Mouse (Mus musculus): ENCODE measurements around the gene Pde4d. TPM values are rescaled to one million over a fixed set of nuclear protein-coding genes. Genes with fewer than 3 reads are reported as not detected.

Pde4d gene
- polyA plus RNA-seq, 1 experiment from 2014 or later: 32.1 TPM

GRCm38 (mm10) chr13:109951466-109951865, 1501.7 kb downstream of the Pde4d start:
- no peak overlapping the region for H3K4me3 ChIP-seq (ENCODE audit: low read depth, low read length)
- peaks cover 30% of the 10 kb centered on the region for H3K36me3 ChIP-seq (ENCODE audit: control insufficient read depth, insufficient read depth, low read length)
- H3K4me1 ChIP-seq (ENCODE audit: control insufficient read depth, insufficient read depth, low read length): no peaks in the 10 kb centered on the region
- no peak overlapping the region for H3K4me2 ChIP-seq (ENCODE audit: low read depth, low read length)
- ATAC-seq (ENCODE audit: low read depth): no peak
- H3K27ac ChIP-seq (ENCODE audit: low read depth, low read length): no peak overlapping the region
- no peak overlapping the region for H3K9ac ChIP-seq (replicated peaks; ENCODE audit: low read depth, low read length)
- 80% methylated on average over 14 of the region's 14 CpGs for WGBS
- no peaks in the 10 kb centered on the region for H3K9me3 ChIP-seq (ENCODE audit: control insufficient read depth, low read length)
- no peaks in the 10 kb centered on the region for H3K27me3 ChIP-seq (ENCODE audit: control insufficient read depth, insufficient read depth, low read length)

- Histone ChIP-seq H3K36me3 (ENCODE audit: control insufficient read depth, insufficient read depth, low read length) (peaks cover 23% of the 10 kb centered on the region), H3K27me3 (ENCODE audit: control insufficient read depth, insufficient read depth, low read length) (no peaks in the 10 kb centered on the region), H3K27ac (ENCODE audit: low read depth, low read length) (no peak overlapping the region), H3K4me2 (ENCODE audit: low read depth, low read length) (no peak overlapping the region), H3K9me3 (ENCODE audit: control insufficient read depth, low read length) (no peaks in the 10 kb centered on the region), H3K4me3 (ENCODE audit: low read depth, low read length) (no peak overlapping the region), H3K4me1 (ENCODE audit: control insufficient read depth, insufficient read depth, low read length) (no peaks in the 10 kb centered on the region), H3K9ac (replicated peaks; ENCODE audit: low read depth, low read length) (no peak overlapping the region)
- WGBS: 95% methylated on average over 8 of the region's 8 CpGs
- ATAC-seq (ENCODE audit: low read depth): no peak
These were observed 1504.4 kb downstream of the Pde4d start for GRCm38 (mm10) chr13:109954189-109954588.

- Histone ChIP-seq H3K4me3 (ENCODE audit: low read depth, low read length) (no peak overlapping the region), H3K4me1 (ENCODE audit: control insufficient read depth, insufficient read depth, low read length) (no peaks in the 10 kb centered on the region), H3K4me2 (ENCODE audit: low read depth, low read length) (no peak overlapping the region), H3K36me3 (ENCODE audit: control insufficient read depth, insufficient read depth, low read length) (peaks cover 2% of the 10 kb centered on the region), H3K27ac (ENCODE audit: low read depth, low read length) (no peak overlapping the region), H3K9ac (replicated peaks; ENCODE audit: low read depth, low read length) (no peak overlapping the region), H3K27me3 (ENCODE audit: control insufficient read depth, insufficient read depth, low read length) (no peaks in the 10 kb centered on the region), H3K9me3 (ENCODE audit: control insufficient read depth, low read length) (no peaks in the 10 kb centered on the region)
- WGBS: 77% methylated on average over 4 of the region's 4 CpGs
- no peak for ATAC-seq (ENCODE audit: low read depth)
These were observed 1508.2 kb downstream of the Pde4d start for GRCm38 (mm10) chr13:109957953-109958352.

GRCm38 (mm10) chr13:109982821-109983443, 1533.2 kb downstream of the Pde4d start:
- Histone ChIP-seq H3K9me3 (ENCODE audit: control insufficient read depth, low read length) (no peaks in the 10 kb centered on the region), H3K4me1 (ENCODE audit: control insufficient read depth, insufficient read depth, low read length) (no peaks in the 10 kb centered on the region), H3K4me2 (ENCODE audit: low read depth, low read length) (no peak overlapping the region), H3K36me3 (ENCODE audit: control insufficient read depth, insufficient read depth, low read length) (no peaks in the 10 kb centered on the region), H3K4me3 (ENCODE audit: low read depth, low read length) (no peak overlapping the region), H3K27ac (ENCODE audit: low read depth, low read length) (no peak overlapping the region), H3K9ac (replicated peaks; ENCODE audit: low read depth, low read length) (no peak overlapping the region), H3K27me3 (ENCODE audit: control insufficient read depth, insufficient read depth, low read length) (no peaks in the 10 kb centered on the region)
- no peak for ATAC-seq (ENCODE audit: low read depth)
- 46% methylated on average over 10 of the region's 10 CpGs for WGBS

GRCm38 (mm10) chr13:109985411-109985810, 1535.7 kb downstream of the Pde4d start:
- no peak overlapping the region for H3K4me3 ChIP-seq (ENCODE audit: low read depth, low read length)
- no peaks in the 10 kb centered on the region for H3K4me1 ChIP-seq (ENCODE audit: control insufficient read depth, insufficient read depth, low read length)
- no peak overlapping the region for H3K27ac ChIP-seq (ENCODE audit: low read depth, low read length)
- ATAC-seq (ENCODE audit: low read depth): no peak
- H3K27me3 ChIP-seq (ENCODE audit: control insufficient read depth, insufficient read depth, low read length): no peaks in the 10 kb centered on the region
- H3K4me2 ChIP-seq (ENCODE audit: low read depth, low read length): no peak overlapping the region
- H3K9ac ChIP-seq (replicated peaks; ENCODE audit: low read depth, low read length): no peak overlapping the region
- H3K36me3 ChIP-seq (ENCODE audit: control insufficient read depth, insufficient read depth, low read length): no peaks in the 10 kb centered on the region
- no peaks in the 10 kb centered on the region for H3K9me3 ChIP-seq (ENCODE audit: control insufficient read depth, low read length)
- 82% methylated on average over 5 of the region's 5 CpGs for WGBS

- no peaks in the 10 kb centered on the region for H3K4me1 ChIP-seq (ENCODE audit: control insufficient read depth, insufficient read depth, low read length)
- H3K4me2 ChIP-seq (ENCODE audit: low read depth, low read length): no peak overlapping the region
- no peaks in the 10 kb centered on the region for H3K36me3 ChIP-seq (ENCODE audit: control insufficient read depth, insufficient read depth, low read length)
- 51% methylated on average over 5 of the region's 5 CpGs for WGBS
- no peaks in the 10 kb centered on the region for H3K9me3 ChIP-seq (ENCODE audit: control insufficient read depth, low read length)
- no peak overlapping the region for H3K9ac ChIP-seq (replicated peaks; ENCODE audit: low read depth, low read length)
- H3K27me3 ChIP-seq (ENCODE audit: control insufficient read depth, insufficient read depth, low read length): no peaks in the 10 kb centered on the region
- H3K4me3 ChIP-seq (ENCODE audit: low read depth, low read length): no peak overlapping the region
- ATAC-seq (ENCODE audit: low read depth): no peak
- no peak overlapping the region for H3K27ac ChIP-seq (ENCODE audit: low read depth, low read length)
These were observed 1536.1 kb downstream of the Pde4d start for GRCm38 (mm10) chr13:109985892-109986291.

- Histone ChIP-seq H3K4me3 (ENCODE audit: low read depth, low read length) (no peak overlapping the region), H3K9me3 (ENCODE audit: control insufficient read depth, low read length) (no peaks in the 10 kb centered on the region), H3K36me3 (ENCODE audit: control insufficient read depth, insufficient read depth, low read length) (no peaks in the 10 kb centered on the region), H3K4me1 (ENCODE audit: control insufficient read depth, insufficient read depth, low read length) (no peaks in the 10 kb centered on the region), H3K27ac (ENCODE audit: low read depth, low read length) (no peak overlapping the region), H3K4me2 (ENCODE audit: low read depth, low read length) (no peak overlapping the region), H3K9ac (replicated peaks; ENCODE audit: low read depth, low read length) (no peak overlapping the region), H3K27me3 (ENCODE audit: control insufficient read depth, insufficient read depth, low read length) (no peaks in the 10 kb centered on the region)
- WGBS: 75% methylated on average over 5 of the region's 5 CpGs
- ATAC-seq (ENCODE audit: low read depth): no peak
These were observed 1543.2 kb downstream of the Pde4d start for GRCm38 (mm10) chr13:109992775-109993505.

GRCm38 (mm10) chr13:109994240-109994764, 1544.6 kb downstream of the Pde4d start:
- Histone ChIP-seq H3K9me3 (ENCODE audit: control insufficient read depth, low read length) (no peaks in the 10 kb centered on the region), H3K36me3 (ENCODE audit: control insufficient read depth, insufficient read depth, low read length) (no peaks in the 10 kb centered on the region), H3K9ac (replicated peaks; ENCODE audit: low read depth, low read length) (no peak overlapping the region), H3K27ac (ENCODE audit: low read depth, low read length) (no peak overlapping the region), H3K4me1 (ENCODE audit: control insufficient read depth, insufficient read depth, low read length) (no peaks in the 10 kb centered on the region), H3K27me3 (ENCODE audit: control insufficient read depth, insufficient read depth, low read length) (no peaks in the 10 kb centered on the region), H3K4me2 (ENCODE audit: low read depth, low read length) (no peak overlapping the region), H3K4me3 (ENCODE audit: low read depth, low read length) (no peak overlapping the region)
- 83% methylated on average over 3 of the region's 3 CpGs for WGBS
- no peak for ATAC-seq (ENCODE audit: low read depth)

GRCm38 (mm10) chr13:110002081-110002480, 1552.3 kb downstream of the Pde4d start:
- Histone ChIP-seq H3K4me2 (ENCODE audit: low read depth, low read length) (no peak overlapping the region), H3K9me3 (ENCODE audit: control insufficient read depth, low read length) (no peaks in the 10 kb centered on the region), H3K9ac (replicated peaks; ENCODE audit: low read depth, low read length) (no peak overlapping the region), H3K36me3 (ENCODE audit: control insufficient read depth, insufficient read depth, low read length) (no peaks in the 10 kb centered on the region), H3K27ac (ENCODE audit: low read depth, low read length) (no peak overlapping the region), H3K4me1 (ENCODE audit: control insufficient read depth, insufficient read depth, low read length) (no peaks in the 10 kb centered on the region), H3K27me3 (ENCODE audit: control insufficient read depth, insufficient read depth, low read length) (no peaks in the 10 kb centered on the region), H3K4me3 (ENCODE audit: low read depth, low read length) (no peak overlapping the region)
- ATAC-seq (ENCODE audit: low read depth): no peak
- WGBS: 91% methylated on average over 3 of the region's 3 CpGs

Measured in neural tube, embryonic 14.5 days (tissue).